Mouse (Mus musculus): ENCODE data around the gene Rph3al.
A peak's percentile ranks its signal among the peaks of the same experiment; 100 is the strongest.

The Rph3al gene

GRCm38 (mm10) chr11:75938379-75938906 is at the start of gene Rph3al:
Gene Rph3al (minus strand): TSS chr11:75938429.
- no peak for DNase-seq (ENCODE audit: low read depth, low spot score)

- DNase-seq (ENCODE audit: low read depth, low spot score), result no peak
Measured at GRCm38 (mm10) chr11:75985948-75986347, 47.7 kb upstream of the Rph3al start.

GRCm38 (mm10) chr11:75984581-75984980 is 46.4 kb upstream of the Rph3al start:
- peak; percentile 69 for DNase-seq (ENCODE audit: low read depth, low spot score)

- DNase-seq (ENCODE audit: low read depth, low spot score), result peak; percentile 66
Measured at GRCm38 (mm10) chr11:75983194-75983593, 45.0 kb upstream of the Rph3al start.

GRCm38 (mm10) chr11:75980413-75980812 is 42.2 kb upstream of the Rph3al start:
- DNase-seq (ENCODE audit: low read depth, low spot score), result peak; percentile 40

- peak; percentile 75 for DNase-seq (ENCODE audit: low read depth, low spot score)
Measured at GRCm38 (mm10) chr11:75978051-75978450, 39.8 kb upstream of the Rph3al start.

GRCm38 (mm10) chr11:75976748-75977147 is 38.5 kb upstream of the Rph3al start:
- DNase-seq (ENCODE audit: low read depth, low spot score), result peak; percentile 94

- DNase-seq (ENCODE audit: low read depth, low spot score), result peak; percentile 25
Measured at GRCm38 (mm10) chr11:75973988-75974387, 35.8 kb upstream of the Rph3al start.

- DNase-seq (ENCODE audit: low read depth, low spot score), result no peak
Measured at GRCm38 (mm10) chr11:75972916-75973567, 34.8 kb upstream of the Rph3al start.

- no peak for DNase-seq (ENCODE audit: low read depth, low spot score)
Measured at GRCm38 (mm10) chr11:75972188-75972587, 34.0 kb upstream of the Rph3al start.

- peak; percentile 42 for DNase-seq (ENCODE audit: low read depth, low spot score)
Measured at GRCm38 (mm10) chr11:75970629-75971028, 32.4 kb upstream of the Rph3al start.

- no peak for DNase-seq (ENCODE audit: low read depth, low spot score)
Measured at GRCm38 (mm10) chr11:75968761-75969160, 30.5 kb upstream of the Rph3al start.

- peak; percentile 91 for DNase-seq (ENCODE audit: low read depth, low spot score)
Measured at GRCm38 (mm10) chr11:75966401-75967372, 28.5 kb upstream of the Rph3al start.

- DNase-seq (ENCODE audit: low read depth, low spot score), result no peak
Measured at GRCm38 (mm10) chr11:75965674-75966400, 27.6 kb upstream of the Rph3al start.

GRCm38 (mm10) chr11:75964476-75964730 is 26.2 kb upstream of the Rph3al start:
- no peak for DNase-seq (ENCODE audit: low read depth, low spot score)

GRCm38 (mm10) chr11:75963730-75964475 is 25.7 kb upstream of the Rph3al start:
- no peak for DNase-seq (ENCODE audit: low read depth, low spot score)

GRCm38 (mm10) chr11:75961782-75962181 is 23.6 kb upstream of the Rph3al start:
- DNase-seq (ENCODE audit: low read depth, low spot score), result peak; percentile 66

GRCm38 (mm10) chr11:75957124-75957832 is 19.0 kb upstream of the Rph3al start:
- DNase-seq (ENCODE audit: low read depth, low spot score), result peak; percentile 40

- peak; percentile 73 for DNase-seq (ENCODE audit: low read depth, low spot score)
Measured at GRCm38 (mm10) chr11:75956651-75957050, 18.4 kb upstream of the Rph3al start.

- DNase-seq (ENCODE audit: low read depth, low spot score), result no peak
Measured at GRCm38 (mm10) chr11:75954896-75955295, 16.7 kb upstream of the Rph3al start.

GRCm38 (mm10) chr11:75951895-75952294 is 13.7 kb upstream of the Rph3al start:
- DNase-seq (ENCODE audit: low read depth, low spot score), result no peak
